In the genomic region with DNA sequence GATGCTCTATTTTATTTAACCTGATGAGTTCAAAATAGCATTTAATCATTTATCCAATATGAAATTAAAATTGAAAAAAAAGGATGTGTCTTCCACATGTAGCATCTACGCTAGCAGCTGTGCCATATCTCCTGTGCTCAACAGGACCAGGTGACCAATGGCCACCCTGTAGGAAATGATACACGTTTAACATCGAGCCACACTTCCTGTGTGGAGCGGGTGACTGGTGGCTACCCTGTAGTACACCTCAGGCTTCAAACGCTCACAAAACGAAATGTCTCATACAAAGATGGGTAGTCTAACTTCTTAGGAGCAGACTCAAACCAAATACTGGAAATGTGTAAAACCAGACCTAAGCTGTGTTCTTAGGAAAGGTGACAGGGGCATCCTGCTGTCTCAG, we compare ENCODE assay signal across 35 mouse cellular contexts. TPM values are rescaled to one million over a fixed set of nuclear protein-coding genes. Genes with fewer than 3 reads are reported as not detected.
DNase-seq lines count a peak whose midpoint lies in the region; ATAC-seq lines count a peak whose summit lies in the region.
"Had no signal": no experiment of that assay in that cellular context is flagged by ENCODE, and none has a peak within 500 bp of the region (broad histone marks: within the 10 kb centered on the region; RNA-seq: fewer than 3 reads in every experiment).

No protein-coding gene starts in this region.

- no peak overlapping the region for H3K4me3 ChIP-seq in forebrain, embryonic 11.5 days (ENCODE audit: low read depth, low read length)
- no peak overlapping the region for H3K4me3 ChIP-seq in forebrain, embryonic 16.5 days (replicated peaks; ENCODE audit: low read length)
- no peak overlapping the region for H3K4me3 ChIP-seq in embryonic facial prominence, embryonic 15.5 days (replicated peaks)
- H3K4me3 ChIP-seq in limb, embryonic 15.5 days, result no peak overlapping the region
- H3K4me3 ChIP-seq: forebrain, embryonic 15.5 days; gastrocnemius, adult 2 months; hindbrain, embryonic 10.5 days; intestine, embryonic 15.5 days; layer of hippocampus, adult 2 months; left cerebral cortex, adult 2 months; lung, embryonic 15.5 days; midbrain, embryonic 10.5 days; midbrain, embryonic 15.5 days had no signal

- no peak overlapping the region for H3K27ac ChIP-seq in forebrain, embryonic 11.5 days (ENCODE audit: low read depth, low read length)
- H3K27ac ChIP-seq in forebrain, embryonic 16.5 days (ENCODE audit: low read length), result no peak overlapping the region
- peak overlapping the region; percentile 82 for H3K27ac ChIP-seq in embryonic facial prominence, embryonic 15.5 days (replicated peaks)
- peak overlapping the region; percentile 82 for H3K27ac ChIP-seq in limb, embryonic 15.5 days
- H3K27ac ChIP-seq: forebrain, embryonic 15.5 days; gastrocnemius, adult 2 months; hindbrain, embryonic 10.5 days; hindbrain, postnatal 0 days; intestine, embryonic 15.5 days; layer of hippocampus, adult 2 months; left cerebral cortex, adult 2 months; lung, embryonic 15.5 days; midbrain, embryonic 10.5 days; midbrain, embryonic 15.5 days had no signal

- no peak for ATAC-seq in forebrain, embryonic 11.5 days (replicated peaks; ENCODE audit: low FRiP score)
- no peak for ATAC-seq in forebrain, embryonic 16.5 days
- no peak for ATAC-seq in embryonic facial prominence, embryonic 15.5 days (ENCODE audit: insufficient number of reproducible peaks, low FRiP score, low TSS enrichment, low read depth)
- ATAC-seq in limb, embryonic 15.5 days (ENCODE audit: insufficient number of reproducible peaks, low FRiP score, low TSS enrichment, low read depth), result no peak
- no peak for ATAC-seq in erythroblast, adult 5-6 weeks (replicated peaks; ENCODE audit: low FRiP score, poor library complexity, severe bottlenecking)
- ATAC-seq: forebrain, embryonic 15.5 days; hindbrain, postnatal 0 days; intestine, embryonic 15.5 days; midbrain, embryonic 15.5 days; Patski had no signal

- DNase-seq in forebrain, embryonic 11.5 days (ENCODE audit: low spot score), result peak; percentile 21
- DNase-seq in 416B (ENCODE audit: low read depth), result peak; percentile 51
- DNase-seq in yolk sac, embryonic 10.5 days (ENCODE audit: low spot score), result no peak
- DNase-seq: adrenal gland, postnatal 10 days; cerebellum, adult 11 months; cerebellum, postnatal 14 days; gastrocnemius, adult 2 months; heart, postnatal 14 days; kidney, adult 2 months; kidney, postnatal 36 days; thymus, postnatal 14 days had no signal

- no peaks in the 10 kb centered on the region for H3K36me3 ChIP-seq in forebrain, embryonic 11.5 days (ENCODE audit: control insufficient read depth, insufficient read depth, low read length)
- H3K36me3 ChIP-seq in forebrain, embryonic 16.5 days (ENCODE audit: control insufficient read depth, insufficient read depth), result no peaks in the 10 kb centered on the region
- H3K36me3 ChIP-seq in embryonic facial prominence, embryonic 15.5 days, result no peaks in the 10 kb centered on the region
- H3K36me3 ChIP-seq in limb, embryonic 15.5 days, result no peaks in the 10 kb centered on the region
- H3K36me3 ChIP-seq: forebrain, embryonic 15.5 days; hindbrain, embryonic 10.5 days; intestine, embryonic 15.5 days; lung, embryonic 15.5 days; midbrain, embryonic 10.5 days; midbrain, embryonic 15.5 days had no signal

- H3K9me3 ChIP-seq in forebrain, embryonic 11.5 days (ENCODE audit: control insufficient read depth, low read length), result no peaks in the 10 kb centered on the region
- no peaks in the 10 kb centered on the region for H3K9me3 ChIP-seq in forebrain, embryonic 16.5 days (ENCODE audit: control insufficient read depth, low read length)
- no peaks in the 10 kb centered on the region for H3K9me3 ChIP-seq in embryonic facial prominence, embryonic 15.5 days (replicated peaks)
- no peaks in the 10 kb centered on the region for H3K9me3 ChIP-seq in limb, embryonic 15.5 days
- H3K9me3 ChIP-seq: forebrain, embryonic 15.5 days; hindbrain, embryonic 10.5 days; intestine, embryonic 15.5 days; lung, embryonic 15.5 days; midbrain, embryonic 10.5 days; midbrain, embryonic 15.5 days had no signal

- H3K4me1 ChIP-seq in forebrain, embryonic 11.5 days (replicated peaks; ENCODE audit: control insufficient read depth, insufficient read depth, low read length), result no peaks in the 10 kb centered on the region
- no peaks in the 10 kb centered on the region for H3K4me1 ChIP-seq in forebrain, embryonic 16.5 days (replicated peaks; ENCODE audit: control insufficient read depth, insufficient read depth, low read length)
- H3K4me1 ChIP-seq in embryonic facial prominence, embryonic 15.5 days, result peaks cover 46% of the 10 kb centered on the region
- H3K4me1 ChIP-seq in limb, embryonic 15.5 days, result peaks cover 35% of the 10 kb centered on the region
- H3K4me1 ChIP-seq: midbrain, embryonic 10.5 days; midbrain, embryonic 15.5 days had no signal

- no peak overlapping the region for H3K9ac ChIP-seq in forebrain, embryonic 11.5 days (ENCODE audit: low read length)
- no peak overlapping the region for H3K9ac ChIP-seq in forebrain, embryonic 16.5 days (replicated peaks; ENCODE audit: low read depth, low read length)
- H3K9ac ChIP-seq in embryonic facial prominence, embryonic 15.5 days, result no peak overlapping the region
- H3K9ac ChIP-seq in limb, embryonic 15.5 days, result no peak overlapping the region
- H3K9ac ChIP-seq: forebrain, embryonic 15.5 days; intestine, embryonic 15.5 days; lung, embryonic 15.5 days; midbrain, embryonic 15.5 days had no signal

- no peaks in the 10 kb centered on the region for H3K27me3 ChIP-seq in forebrain, embryonic 11.5 days (ENCODE audit: control insufficient read depth, insufficient read depth, low read length)
- H3K27me3 ChIP-seq in forebrain, embryonic 16.5 days (replicated peaks; ENCODE audit: control insufficient read depth, insufficient read depth, low read length), result no peaks in the 10 kb centered on the region
- H3K27me3 ChIP-seq in embryonic facial prominence, embryonic 15.5 days, result no peaks in the 10 kb centered on the region
- no peaks in the 10 kb centered on the region for H3K27me3 ChIP-seq in limb, embryonic 15.5 days
- H3K27me3 ChIP-seq: forebrain, embryonic 15.5 days; intestine, embryonic 15.5 days; lung, embryonic 15.5 days; midbrain, embryonic 15.5 days; Patski had no signal

- WGBS in forebrain, embryonic 11.5 days, result 84% methylated on average over 6 of the region's 6 CpGs
- 89% methylated on average over 6 of the region's 6 CpGs for WGBS in forebrain, embryonic 16.5 days
- WGBS in embryonic facial prominence, embryonic 15.5 days, result 67% methylated on average over 6 of the region's 6 CpGs
- WGBS in limb, embryonic 15.5 days, result 59% methylated on average over 6 of the region's 6 CpGs

- no peak overlapping the region for H3K4me2 ChIP-seq in forebrain, embryonic 11.5 days (ENCODE audit: low read depth, low read length, severe bottlenecking)
- no peak overlapping the region for H3K4me2 ChIP-seq in forebrain, embryonic 16.5 days (ENCODE audit: low read length)
- no peak overlapping the region for H3K4me2 ChIP-seq in embryonic facial prominence, embryonic 15.5 days (replicated peaks)
- H3K4me2 ChIP-seq in limb, embryonic 15.5 days, result no peak overlapping the region
- H3K4me2 ChIP-seq: forebrain, embryonic 15.5 days; intestine, embryonic 15.5 days; liver, embryonic 11.5 days; lung, embryonic 15.5 days; midbrain, embryonic 15.5 days had no signal

RNA-seq across cellular contexts. Expression of a gene that starts 24.1 kb away (rescaled TPM):
- 0.29 TPM in 1 of 2 replicates, not detected in the other for polyA plus RNA-seq in forebrain, embryonic 11.5 days (2014; fragmentation: Nextera tagmentation; extraction: Ambion mirVana)
- 0.43 and 0.50 TPM in 2 replicates for polyA plus RNA-seq in forebrain, embryonic 16.5 days (2015; fragmentation: Nextera tagmentation; extraction: Ambion mirVana)
- polyA plus RNA-seq in embryonic facial prominence, embryonic 15.5 days (2015; fragmentation: Nextera tagmentation; extraction: Ambion mirVana), result 1.2 and 1.4 TPM in 2 replicates
- polyA plus RNA-seq in limb, embryonic 15.5 days (2015; fragmentation: Nextera tagmentation; extraction: Ambion mirVana), result 0.92 and 1.5 TPM in 2 replicates
- not detected in 2 replicates for total RNA-seq in erythroblast, adult 5-6 weeks (2015; ENCODE audit: low replicate concordance)
- total RNA-seq in erythroblast, adult 5-6 weeks (2017; ENCODE audit: low replicate concordance), result not detected in 2 replicates
- total RNA-seq: megakaryocyte progenitor cell, adult 5-6 weeks; MEL; neutrophil, adult 5-6 weeks had no signal
- polyA plus RNA-seq: Patski; spleen, adult 2 months had no signal

RNA-seq across cellular contexts. Expression of a gene that starts 32.0 kb away (rescaled TPM):
- polyA plus RNA-seq in forebrain, embryonic 11.5 days (2014; fragmentation: Nextera tagmentation; extraction: Ambion mirVana), result not detected in 2 replicates
- not detected in 2 replicates for polyA plus RNA-seq in forebrain, embryonic 16.5 days (2015; fragmentation: Nextera tagmentation; extraction: Ambion mirVana)
- 0.13 and 0.27 TPM in 2 replicates for polyA plus RNA-seq in embryonic facial prominence, embryonic 15.5 days (2015; fragmentation: Nextera tagmentation; extraction: Ambion mirVana)
- 0.17 and 0.29 TPM in 2 replicates for polyA plus RNA-seq in limb, embryonic 15.5 days (2015; fragmentation: Nextera tagmentation; extraction: Ambion mirVana)
- not detected in 2 replicates for total RNA-seq in erythroblast, adult 5-6 weeks (2015; ENCODE audit: low replicate concordance)
- not detected in 2 replicates for total RNA-seq in erythroblast, adult 5-6 weeks (2017; ENCODE audit: low replicate concordance)
- total RNA-seq: hindbrain, postnatal 0 days; layer of hippocampus, postnatal 14 days; left cerebral cortex, adult 2 months; megakaryocyte progenitor cell, adult 5-6 weeks; MEL; neutrophil, adult 5-6 weeks had no signal
- polyA plus RNA-seq: embryonic facial prominence, embryonic 11.5 days; forebrain, embryonic 15.5 days; hindbrain, embryonic 10.5 days; hindbrain, postnatal 0 days; intestine, embryonic 15.5 days; kidney, embryonic 16.5 days; liver, embryonic 11.5 days; liver, embryonic 16.5 days; lung, embryonic 15.5 days; midbrain, embryonic 10.5 days; midbrain, embryonic 15.5 days; neural tube, embryonic 11.5 days; Patski; spleen, adult 2 months had no signal

Comparison
In these comparisons a context has a peak if more than half of its experiments do, and no peak if none do; other contexts are left out.
1. H3K27ac ChIP-seq: peak in embryonic facial prominence, embryonic 15.5 days (single experiment) and limb, embryonic 15.5 days (single experiment); none in forebrain, embryonic 11.5 days (single experiment) and forebrain, embryonic 16.5 days (single experiment).